ENCODE assay signal across 17 mouse cellular contexts in genomic region chr5:62815741-62816140, GRCm38 (mm10). TPM values are rescaled to one million over a fixed set of nuclear protein-coding genes. Genes with fewer than 3 reads are reported as not detected.
A peak's percentile ranks its signal among the peaks of the same experiment; 100 is the strongest.
DNase-seq lines count a peak whose midpoint lies in the region; ATAC-seq lines count a peak whose summit lies in the region.
"Had no signal": no experiment of that assay in that cellular context is flagged by ENCODE, and none has a peak within 500 bp of the region (broad histone marks: within the 10 kb centered on the region; RNA-seq: fewer than 3 reads in every experiment).

No protein-coding gene starts in this region.

- no peaks in the 10 kb centered on the region for H3K4me1 ChIP-seq in heart, embryonic 10.5 days
- H3K4me1 ChIP-seq in forebrain, embryonic 10.5 days = no peaks in the 10 kb centered on the region
- H3K4me1 ChIP-seq: forebrain, embryonic 12.5 days had no signal

- DNase-seq in frontal cortex, postnatal 25 days (ENCODE audit: low spot score in 2 of 2) = no peak
- DNase-seq in 3T3-L1 (ENCODE audit: low read depth, low spot score) = peak; percentile 3
- peak; percentile 81 for DNase-seq in T-cell, adult 2 months (ENCODE audit: low spot score)
- DNase-seq in adipocyte (ENCODE audit: low spot score) = no peak
- no peak for DNase-seq in heart, embryonic 10.5 days (ENCODE audit: low spot score)
- no peak for DNase-seq in forebrain, embryonic 10.5 days (ENCODE audit: extremely low spot score, low spot score)
- DNase-seq: cerebellum, adult 8-10 months; gastrocnemius, postnatal 10 days; kidney, postnatal 36 days had no signal

- ATAC-seq in frontal cortex, adult (ENCODE audit: low TSS enrichment) = peak; percentile 55; the same call in 1 of the 2 replicates
- peak; percentile 99 for ATAC-seq in monocyte, adult 5-6 weeks (replicated peaks; ENCODE audit: insufficient number of reproducible peaks, low FRiP score, low TSS enrichment, poor library complexity, severe bottlenecking)
- ATAC-seq: intestine, embryonic 16.5 days had no signal

- no peaks in the 10 kb centered on the region for H3K36me3 ChIP-seq in heart, embryonic 10.5 days
- no peaks in the 10 kb centered on the region for H3K36me3 ChIP-seq in forebrain, embryonic 10.5 days (replicated peaks)
- H3K36me3 ChIP-seq: forebrain, embryonic 12.5 days had no signal

- no peaks in the 10 kb centered on the region for H3K27me3 ChIP-seq in heart, embryonic 10.5 days (ENCODE audit: insufficient read depth, poor library complexity, severe bottlenecking)
- no peaks in the 10 kb centered on the region for H3K27me3 ChIP-seq in forebrain, embryonic 10.5 days (ENCODE audit: poor library complexity, severe bottlenecking)
- H3K27me3 ChIP-seq: forebrain, embryonic 12.5 days had no signal

- 72% methylated on average over 1 of the region's 1 CpGs for WGBS in heart, embryonic 10.5 days
- WGBS in forebrain, embryonic 10.5 days = 85% methylated on average over 1 of the region's 1 CpGs

- H3K27ac ChIP-seq in heart, embryonic 10.5 days = no peak overlapping the region
- H3K27ac ChIP-seq in forebrain, embryonic 10.5 days = no peak overlapping the region
- H3K27ac ChIP-seq: forebrain, embryonic 12.5 days; liver, embryonic 14.5 days had no signal

- no peaks in the 10 kb centered on the region for H3K9me3 ChIP-seq in heart, embryonic 10.5 days
- no peaks in the 10 kb centered on the region for H3K9me3 ChIP-seq in forebrain, embryonic 10.5 days
- H3K9me3 ChIP-seq: forebrain, embryonic 12.5 days had no signal

- no peak overlapping the region for H3K4me3 ChIP-seq in heart, embryonic 10.5 days
- H3K4me3 ChIP-seq in forebrain, embryonic 10.5 days = no peak overlapping the region
- H3K4me3 ChIP-seq: forebrain, embryonic 12.5 days had no signal

RNA-seq across cellular contexts. Expression of gene Dthd1, which starts 2.1 kb away (rescaled TPM):
- not detected in 3 replicates for total RNA-seq in monocyte, adult 5-6 weeks (2017)
- 0.11 and 0.33 TPM in 2 replicates for polyA plus RNA-seq in heart, embryonic 10.5 days (2016; fragmentation: Nextera tagmentation; extraction: Ambion mirVana)
- polyA plus RNA-seq in forebrain, embryonic 10.5 days (2016; fragmentation: Nextera tagmentation; extraction: Ambion mirVana) = not detected in 2 replicates
- total RNA-seq: adrenal gland, postnatal 4 days; gastrocnemius, postnatal 10 days; left cerebral cortex, postnatal 14 days had no signal
- polyA plus RNA-seq: embryonic facial prominence, embryonic 11.5 days; forebrain, embryonic 12.5 days; intestine, embryonic 16.5 days; liver, embryonic 14.5 days had no signal

RNA-seq across cellular contexts. Expression of gene Arap2, which starts 49.8 kb away (rescaled TPM):
- total RNA-seq in monocyte, adult 5-6 weeks (2017) = 68.8 to 147 TPM (median 72.8 TPM) in 3 replicates
- polyA plus RNA-seq in heart, embryonic 10.5 days (2016; fragmentation: Nextera tagmentation; extraction: Ambion mirVana) = 2.9 TPM in 2 replicates
- polyA plus RNA-seq in forebrain, embryonic 10.5 days (2016; fragmentation: Nextera tagmentation; extraction: Ambion mirVana) = 1.4 and 2.1 TPM in 2 replicates

Comparison
In these comparisons a context has a peak if more than half of its experiments do, and no peak if none do; other contexts are left out.
1. DNase-seq: peak in 3T3-L1 (single experiment) and T-cell, adult 2 months (single experiment); none in frontal cortex, postnatal 25 days (0 of 2), adipocyte (single experiment), heart, embryonic 10.5 days (single experiment) and forebrain, embryonic 10.5 days (single experiment).